Mouse (Mus musculus) cortical plate, adult 2 months (tissue): ENCODE measurements around the gene Mex3d.

Experiments
- CTCF ChIP-seq: fragments of 200-500 bp; IDR thresholded peaks from 2 replicates; pipeline ENCODE4 v1.5.1; 2011; ENCODE audit warnings: mild to moderate bottlenecking, control low read depth, low read length; ENCODE audit not compliant: insufficient read depth; ENCODE audit errors: extremely low read depth
- POLR2A ChIP-seq: fragments of 200-500 bp; IDR thresholded peaks from 2 replicates; pipeline ENCODE4 v1.6.1; 2011; ENCODE audit warnings: mild to moderate bottlenecking, low read length, control low read depth; ENCODE audit not compliant: insufficient read depth; ENCODE audit errors: extremely low read depth

DNA sequence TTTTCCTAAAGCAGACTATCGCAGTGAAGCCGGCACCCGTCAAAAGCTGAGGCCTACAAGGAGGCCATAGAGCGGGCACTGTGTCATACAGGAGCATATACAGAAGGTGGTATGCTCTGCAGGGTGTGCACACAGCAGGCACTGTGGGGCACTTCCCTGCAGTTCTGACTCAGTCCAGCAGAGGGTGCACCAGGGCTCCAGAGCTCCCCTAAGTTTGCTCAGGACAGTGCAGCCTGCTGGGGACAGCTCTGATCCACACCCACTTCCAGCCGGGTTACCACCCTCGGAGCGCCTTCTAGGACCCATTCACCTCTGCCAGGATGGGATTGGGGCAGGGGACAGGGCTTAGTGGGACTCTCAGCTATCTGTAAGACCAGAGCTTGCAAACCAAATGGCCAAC is 37.2 kb downstream of the Mex3d start:
- TF ChIP-seq CTCF: peak; percentile 91
- no peak for TF ChIP-seq POLR2A
